Mouse (Mus musculus) thymus, postnatal 10 days (tissue): ENCODE data around the gene Gm11007.
"Not testable (repeated sequence)": the region's sequence is repeated elsewhere in the genome, so short reads cannot be mapped to it uniquely, and the experiment has no call there.

Source experiments
- DNase-seq, 2 experiments: peaks; one replicate each; pipeline ENCODE4 v3.0.0; 2021; ENCODE audit warnings: low spot score in 2 of 2

The Gm11007 gene

GRCm38 (mm10) chr2:175643678-175644077, at the start of gene Gm11007:
Gm11007 (plus strand) TSS chr2:175643978.
- not testable (repeated sequence) for DNase-seq
